Mouse (Mus musculus) neural tube, postnatal 0 days (tissue): ENCODE data around the gene Aes. TPM values are rescaled to one million over a fixed set of nuclear protein-coding genes. Genes with fewer than 3 reads are reported as not detected.

Experiments
- polyA plus RNA-seq: library from polyadenylated mRNA; unstranded; fragments of >200 nt; fragmentation: Nextera tagmentation; extraction: Ambion mirVana; gene quantifications from 2 replicates; pipeline ENCODE4 v1.2.1, GENCODE M21; 2015

Aes gene
- polyA plus RNA-seq = 842 and 942 TPM in 2 replicates

DNA sequence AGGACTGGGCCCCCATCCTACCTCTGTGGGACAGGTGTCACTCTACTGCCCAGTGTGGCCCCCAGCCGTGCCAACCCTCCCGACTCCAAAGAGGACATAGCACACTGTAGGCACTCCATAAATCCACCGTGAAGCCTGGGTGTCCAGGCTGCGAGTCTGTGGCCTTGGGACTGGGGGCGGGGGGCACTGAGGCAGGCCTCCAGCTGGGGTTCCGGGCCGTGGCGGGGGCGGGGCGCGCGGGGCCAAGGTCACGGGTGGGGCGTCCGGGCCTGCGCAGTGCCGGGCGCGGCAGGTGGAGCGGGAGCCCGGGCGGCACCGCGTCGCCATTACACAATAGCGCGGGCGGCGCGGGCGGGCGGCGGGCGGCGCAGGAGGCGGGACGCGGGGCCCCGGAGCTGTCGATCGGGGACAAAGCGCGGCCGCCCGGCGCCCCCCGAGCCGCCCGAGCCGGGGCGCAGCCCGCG, at the start of gene Aes:
TSS of gene Aes (plus strand) at position 326 of the 464 bp plus-strand sequence.

DNA sequence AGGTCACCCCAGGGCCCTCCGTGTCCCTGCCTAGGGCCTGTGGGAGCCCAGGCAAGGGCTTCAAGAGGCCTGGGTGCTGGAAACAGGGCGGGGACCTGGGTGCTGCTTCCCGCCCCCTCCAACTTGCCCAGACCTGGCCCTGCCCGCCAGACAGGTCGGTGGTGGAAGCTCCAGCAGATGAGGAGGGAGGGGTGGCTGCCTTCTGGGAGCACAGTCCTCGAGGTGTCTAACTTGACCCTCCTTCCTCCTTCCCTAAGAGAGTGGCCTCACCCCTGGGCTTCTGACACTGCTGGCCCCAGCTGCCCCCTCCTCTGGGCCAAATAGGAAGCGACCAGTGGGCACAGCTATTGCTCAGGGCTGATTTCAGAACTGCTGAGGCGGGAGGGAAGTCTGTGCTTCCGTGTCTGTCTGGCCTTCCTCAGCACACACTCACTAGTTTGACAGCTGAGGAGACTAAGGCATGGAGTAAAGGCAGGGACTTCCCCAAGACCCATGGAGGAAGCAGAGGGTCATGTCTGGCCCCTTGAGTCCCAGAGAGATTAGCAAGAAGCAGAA, 35.2 kb upstream of the Aes start, which contains the start of gene Gna15:
TSS of gene Gna15 (minus strand) at position 175 of the 555 bp plus-strand sequence.

DNA sequence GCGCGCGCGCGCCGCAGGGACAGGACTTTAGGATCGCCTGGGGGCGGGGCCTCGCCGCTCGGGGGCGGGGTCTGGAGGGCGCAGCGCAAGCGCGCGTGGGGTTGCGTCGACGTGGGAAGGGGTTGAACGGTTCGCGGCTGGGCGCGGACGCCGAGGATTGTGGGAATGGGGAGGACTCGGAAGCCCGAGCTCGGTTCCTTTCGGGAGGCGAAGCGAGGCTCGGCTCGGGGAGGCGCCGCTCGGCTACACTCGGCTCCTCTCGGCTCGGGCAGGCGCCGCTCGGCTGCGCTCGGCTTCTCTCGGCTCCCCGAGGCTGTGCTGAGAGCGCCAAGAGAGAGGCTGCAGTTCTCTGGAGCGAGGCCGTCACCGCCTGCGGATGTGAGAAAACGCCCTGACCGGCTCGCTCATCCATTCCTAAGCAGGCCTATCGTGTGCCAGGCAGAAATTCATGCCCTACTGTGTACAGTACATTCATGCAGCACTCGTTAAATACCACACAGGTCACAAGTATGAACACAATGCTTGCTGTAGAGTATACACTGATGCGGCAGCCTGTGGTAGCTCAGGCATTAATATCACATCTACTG, 14.0 kb upstream of the Aes start, which contains the start of gene Gna11:
TSS of gene Gna11 (minus strand) at position 30 of the 587 bp plus-strand sequence.

DNA sequence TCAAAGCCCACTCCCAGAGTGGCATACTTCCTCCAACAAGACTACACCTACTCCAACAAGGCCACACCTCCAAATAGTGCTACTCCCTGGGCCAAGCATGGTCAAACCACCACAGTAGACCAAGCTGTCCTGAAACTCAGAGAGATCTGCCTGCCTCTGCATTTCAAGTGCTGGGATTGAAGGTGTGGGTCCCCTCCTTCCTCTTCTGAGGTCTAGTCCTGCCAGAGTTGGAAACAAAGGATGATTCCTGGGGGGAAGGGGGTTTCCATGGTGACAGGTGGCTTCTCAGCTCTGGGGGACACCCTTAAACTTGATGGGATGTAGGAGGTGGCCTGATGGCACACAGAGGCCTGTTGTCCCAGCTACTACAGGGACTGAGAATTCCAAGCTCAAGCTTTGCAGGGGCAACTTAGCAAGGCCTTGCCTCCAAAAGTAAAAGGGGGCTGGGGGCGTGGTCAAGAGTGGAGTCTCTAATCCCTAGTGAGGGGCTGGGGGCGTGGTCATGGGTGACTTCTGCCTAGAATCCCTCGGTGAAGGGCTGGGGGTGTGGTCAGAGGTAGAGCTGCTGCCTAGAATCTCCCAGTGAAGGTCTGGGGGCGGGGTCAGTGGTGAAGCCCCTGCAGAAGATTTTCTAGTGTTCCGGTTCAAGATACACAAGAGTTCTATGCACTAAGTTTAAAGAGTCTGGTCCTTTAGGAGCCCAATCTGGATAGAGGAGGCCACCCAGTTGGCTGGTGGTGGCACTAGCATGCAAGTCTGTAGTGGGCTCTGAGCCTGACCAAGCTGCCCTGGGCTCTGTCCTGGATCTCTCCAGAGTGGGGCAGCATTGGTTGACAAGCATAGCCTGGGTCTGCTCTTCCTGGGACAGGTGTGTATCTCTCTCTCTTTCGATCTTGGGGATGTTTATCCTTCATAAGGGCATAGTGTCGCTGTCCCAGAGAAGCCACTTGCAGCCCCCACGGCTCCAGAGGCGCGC, 15.1 kb downstream of the Aes start, which contains the start of gene Tle2:
TSS of gene Tle2 (plus strand) at position 481 of the 976 bp plus-strand sequence.

DNA sequence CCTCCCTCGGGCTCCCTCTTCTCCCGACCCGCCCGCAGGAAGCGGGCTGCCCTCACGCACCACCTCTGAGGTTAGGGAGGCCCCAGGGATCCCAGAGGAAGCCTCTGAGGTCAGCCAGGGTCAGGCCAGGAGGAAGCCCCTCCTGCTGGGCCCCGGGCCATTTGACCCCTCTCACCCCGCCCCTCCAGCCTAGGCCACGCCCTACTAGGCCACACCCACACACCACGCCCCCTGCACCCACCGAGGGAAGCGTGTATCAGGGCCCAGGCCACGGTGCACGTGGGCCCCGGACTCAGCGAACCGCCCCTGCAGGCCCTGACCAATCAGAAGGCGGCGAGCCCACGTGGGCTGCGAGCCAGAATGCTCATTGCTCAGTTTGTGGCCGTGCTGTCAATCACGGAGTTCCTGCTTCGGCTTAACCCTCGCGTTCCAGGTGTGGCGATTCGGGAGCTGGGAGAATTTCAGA, 41.5 kb downstream of the Aes start, which contains the start of gene Tle6:
TSS of gene Tle6 (minus strand) at position 336 of the 466 bp plus-strand sequence.

DNA sequence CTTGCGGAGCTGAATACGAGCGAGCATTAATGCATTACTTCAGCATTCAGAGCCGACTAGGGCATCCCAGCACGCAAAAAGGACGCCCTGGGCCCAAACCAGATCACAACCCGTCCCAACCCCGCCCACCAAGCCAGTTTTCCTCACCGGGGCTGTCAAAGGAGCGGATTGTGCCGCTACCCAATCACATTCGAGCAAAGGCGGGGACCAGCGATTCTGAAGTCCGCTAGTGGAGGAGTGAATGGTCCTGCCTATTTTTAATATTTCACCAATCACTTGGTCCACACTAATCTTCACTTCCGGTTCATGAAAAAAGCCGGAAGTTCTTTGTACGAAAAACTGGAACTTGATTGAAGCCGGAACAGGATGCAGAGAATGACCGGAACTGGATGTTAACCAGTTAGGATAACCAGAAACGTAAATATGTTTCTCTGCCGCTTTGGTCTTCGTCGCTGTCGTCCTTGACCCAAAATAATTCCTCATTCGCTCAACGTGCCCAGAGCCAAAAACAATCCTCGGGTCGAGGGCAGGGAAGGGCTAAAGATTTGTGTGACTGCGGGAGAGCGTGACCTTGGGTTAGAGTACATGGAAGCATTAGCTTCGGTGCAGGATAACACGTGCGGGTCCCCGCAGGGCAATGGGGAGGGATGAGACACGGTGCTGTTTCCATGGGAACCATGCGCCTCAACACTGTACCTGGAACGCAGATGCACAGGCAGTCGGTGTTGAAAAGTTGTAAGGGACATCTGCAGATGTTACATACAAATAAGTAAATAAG, 46.9 kb downstream of the Aes start, which contains the start of gene BC025920:
TSS of gene BC025920 (plus strand) at position 297 of the 778 bp plus-strand sequence.

Other genes starting within 250 kb of the Aes start
- gene Cactin, start 238.4 kb upstream of the Aes start, polyA plus RNA-seq = 18.8 and 20.8 TPM in 2 replicates
- gene Tbxa2r, start 230.8 kb upstream of the Aes start, polyA plus RNA-seq = 5.2 and 5.5 TPM in 2 replicates
- 0.06 TPM in 1 of 2 replicates, not detected in the other for gene Gipc3, start 216.2 kb upstream of the Aes start, polyA plus RNA-seq
- 31.7 and 34.0 TPM in 2 replicates for gene Hmg20b, start 209.0 kb upstream of the Aes start, polyA plus RNA-seq
- gene Mfsd12, start 202.0 kb upstream of the Aes start, polyA plus RNA-seq = 19.8 and 21.9 TPM in 2 replicates
- gene 4930404N11Rik, start 193.7 kb upstream of the Aes start, polyA plus RNA-seq = 0.60 and 0.76 TPM in 2 replicates
- 137 and 142 TPM in 2 replicates for gene Fzr1, start 181.0 kb upstream of the Aes start, polyA plus RNA-seq
- gene Dohh, start 175.1 kb upstream of the Aes start, polyA plus RNA-seq = 115 and 127 TPM in 2 replicates
- gene Gm48551, start 175.0 kb upstream of the Aes start, polyA plus RNA-seq = 6.0 and 6.2 TPM in 2 replicates
- gene Gm48552, start 170.5 kb upstream of the Aes start, polyA plus RNA-seq = 2.0 and 3.0 TPM in 2 replicates
- gene Smim24, start 166.4 kb upstream of the Aes start, polyA plus RNA-seq = 1.8 and 2.3 TPM in 2 replicates
- gene Nfic, start 103.9 kb upstream of the Aes start, polyA plus RNA-seq = 51.8 and 53.5 TPM in 2 replicates
- 40.7 and 46.8 TPM in 2 replicates for gene Celf5, start 76.8 kb upstream of the Aes start, polyA plus RNA-seq
- gene Ncln, start 63.1 kb upstream of the Aes start, polyA plus RNA-seq = 59.5 and 68.2 TPM in 2 replicates
- 0.68 and 0.72 TPM in 2 replicates for gene S1pr4, start 59.4 kb upstream of the Aes start, polyA plus RNA-seq
- gene Gna15, start 35.3 kb upstream of the Aes start, polyA plus RNA-seq = 1.8 and 1.9 TPM in 2 replicates
- gene Gna11, start 14.3 kb upstream of the Aes start, polyA plus RNA-seq = 103 and 114 TPM in 2 replicates
- gene Tle2, start 15.1 kb downstream of the Aes start, polyA plus RNA-seq = 51.9 and 57.1 TPM in 2 replicates
- 6.1 and 6.8 TPM in 2 replicates for gene Tle6, start 41.6 kb downstream of the Aes start, polyA plus RNA-seq
- 0.46 and 1.4 TPM in 2 replicates for gene BC025920, start 46.8 kb downstream of the Aes start, polyA plus RNA-seq
- gene Sirt6, start 68.3 kb downstream of the Aes start, polyA plus RNA-seq = 35.6 and 42.4 TPM in 2 replicates
- gene Ankrd24, start 69.1 kb downstream of the Aes start, polyA plus RNA-seq = 18.2 and 24.2 TPM in 2 replicates
- 5.3 and 6.1 TPM in 2 replicates for gene Gm10778, start 89.6 kb downstream of the Aes start, polyA plus RNA-seq
- gene Zfp433, start 145.3 kb downstream of the Aes start, polyA plus RNA-seq = 11.3 and 14.2 TPM in 2 replicates
- gene Gm3055, start 211.7 kb downstream of the Aes start, polyA plus RNA-seq = 8.7 and 11.0 TPM in 2 replicates